Mouse (Mus musculus): ENCODE results near the gene Olfr1415. TPM values are rescaled to one million over a fixed set of nuclear protein-coding genes. Genes with fewer than 3 reads are reported as not detected.

Gene Olfr1415
- total and polyA plus RNA-seq, 3 experiments, result not detected

DNA sequence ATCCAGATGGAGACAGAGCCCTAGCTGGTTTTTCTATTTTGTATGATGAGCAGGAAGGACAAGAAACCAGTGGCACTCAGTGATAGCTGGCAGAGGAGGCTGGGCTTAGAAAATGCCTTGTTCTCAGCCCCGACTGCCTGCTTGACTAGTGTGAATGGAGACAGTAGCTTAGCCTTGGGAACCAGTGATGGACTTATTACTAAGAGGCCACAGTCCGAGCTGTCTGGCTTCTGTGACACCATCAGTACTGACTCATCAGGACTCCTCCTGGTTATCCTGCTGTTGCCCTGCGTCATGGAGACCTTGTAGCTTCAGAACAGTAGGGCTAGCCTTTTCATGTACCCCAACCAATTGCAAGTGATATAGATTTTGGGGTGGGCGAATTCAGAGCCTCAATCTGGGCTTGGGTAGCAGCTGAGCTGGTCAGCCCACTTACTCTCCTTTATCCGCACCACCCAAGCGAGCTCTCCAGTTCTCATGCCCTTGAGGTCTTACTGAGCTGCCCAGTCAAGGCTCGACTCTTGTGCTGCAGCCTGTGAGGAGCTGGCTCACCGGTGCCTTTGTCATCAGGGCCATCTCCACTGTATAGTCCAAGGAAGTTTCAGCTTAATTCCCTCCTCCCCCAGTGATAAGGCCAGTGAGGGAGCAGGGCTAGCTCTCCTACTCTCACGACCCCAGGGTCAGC, 55.7 kb downstream of the Olfr1415 start:
- Histone ChIP-seq H3K4me2 (ENCODE audit: insufficient read depth, low read depth, poor library complexity, severe bottlenecking) (no peak overlapping the region), H3K27ac (ENCODE audit: insufficient read depth, low read depth) (no peak overlapping the region), H3K9me3 (replicated peaks; ENCODE audit: low read length) (no peaks in the 10 kb centered on the region), H3K79me2 (replicated peaks; ENCODE audit: control insufficient read depth, extremely low read depth, insufficient read depth, poor library complexity, severe bottlenecking) (no peaks in the 10 kb centered on the region), H3K4me3 (replicated peaks in 1 of 3; ENCODE audit: low read depth in 2 of 3, low read length in 2 of 3, poor library complexity in 1 of 3) (no peak overlapping the region), H3K36me3 (replicated peaks in 1 of 2; ENCODE audit: control insufficient read depth in 1 of 2, insufficient read depth in 1 of 2, low read length in 1 of 2) (peaks cover 46 to 71% of the 10 kb centered on the region in 2 experiments), H3K4me1 (ENCODE audit: control insufficient read depth in 1 of 2, insufficient read depth in 2 of 2) (no peaks in the 10 kb centered on the region), H3K9ac (ENCODE audit: insufficient read depth, low read depth) (no peak overlapping the region), H3K27me3 (replicated peaks) (no peaks in the 10 kb centered on the region)
- no peak for DNase-seq (ENCODE audit: extremely low read depth)
- dilution Hi-C loops (cut with MboI; ENCODE audit: extremely low pct_ligation_motif_present, extremely low pct_unique_long_range_greater_than_20kb, low sequenced_read_pairs), result no loop called here
- in situ Hi-C loops (cut with MboI; ENCODE audit: low pct_ligation_motif_present, low pct_unique_long_range_greater_than_20kb, low sequenced_read_pairs), result no loop called here
- TF ChIP-seq PAX5 (IDR thresholded peaks at IDR 0.05; ENCODE audit: low read length), result no peak
- no peak for TF ChIP-seq CHD2 (IDR thresholded peaks at IDR 0.05; ENCODE audit: low read length)
- TF ChIP-seq POLR2AphosphoS2 (IDR thresholded peaks at IDR 0.05; ENCODE audit: low read depth, low read length), result no peak
- TF ChIP-seq USF2 (conservative IDR thresholded peaks at IDR 0.05; ENCODE audit: low read depth, low read length), result no peak
- no peak for TF ChIP-seq UBTF (IDR thresholded peaks at IDR 0.05; ENCODE audit: low read depth, low read length)
- no peak for TF ChIP-seq MAZ (IDR thresholded peaks at IDR 0.05; ENCODE audit: low read depth, low read length)
- TF ChIP-seq TCF12 (IDR thresholded peaks at IDR 0.05; ENCODE audit: low read depth, low read length), result no peak
- no peak for TF ChIP-seq BHLHE40 (IDR thresholded peaks at IDR 0.05; ENCODE audit: low read depth, low read length)
- no peak for TF ChIP-seq JUN (IDR thresholded peaks at IDR 0.05; ENCODE audit: insufficient read depth, low read depth, low read length)
- no peak for TF ChIP-seq HCFC1 (IDR thresholded peaks at IDR 0.05; ENCODE audit: low read depth, low read length)
- no peak for TF ChIP-seq E2F4 (IDR thresholded peaks at IDR 0.05; ENCODE audit: insufficient replicate concordance, low read depth, low read length)
- TF ChIP-seq IRF4 (IDR thresholded peaks at IDR 0.05; ENCODE audit: low read depth, low read length), result no peak
- no peak for TF ChIP-seq MAFK (IDR thresholded peaks at IDR 0.05; ENCODE audit: insufficient replicate concordance, low read length)
- TF ChIP-seq ETS1 (conservative IDR thresholded peaks at IDR 0.05; ENCODE audit: low read depth, low read length), result no peak
- TF ChIP-seq NRF1 (IDR thresholded peaks at IDR 0.05; ENCODE audit: low read depth, low read length), result no peak
- no peak for TF ChIP-seq MXI1 (IDR thresholded peaks at IDR 0.05; ENCODE audit: low read depth, low read length)
- no peak for TF ChIP-seq ELF1 (IDR thresholded peaks at IDR 0.05; ENCODE audit: low read depth, low read length)

Other genes with a start within 250 kb of the Olfr1415 start
- 103 and 111 TPM in 2 replicates for gene Ndufa10, start 22.2 kb downstream of the Olfr1415 start, total RNA-seq (2012; rRNA removed)
- 139 and 142 TPM in 2 replicates for gene Ndufa10, start 22.2 kb downstream of the Olfr1415 start, total RNA-seq (2014; rRNA removed)
- 230 and 296 TPM in 2 replicates for gene Ndufa10, start 22.2 kb downstream of the Olfr1415 start, polyA plus RNA-seq (2012; ENCODE audit: insufficient read length, low read depth)
- gene Olfr1416, start 11.0 kb downstream of the Olfr1415 start, total RNA-seq (2012; rRNA removed), result not detected in 2 replicates
- not detected in 2 replicates for gene Olfr1416, start 11.0 kb downstream of the Olfr1415 start, total RNA-seq (2014; rRNA removed)
- not detected in 2 replicates for gene Olfr1416, start 11.0 kb downstream of the Olfr1415 start, polyA plus RNA-seq (2012; ENCODE audit: insufficient read length, low read depth)
- 0.25 TPM in 2 replicates for gene Olfr1414, start 22.6 kb upstream of the Olfr1415 start, total RNA-seq (2012; rRNA removed)
- 0.20 TPM in 1 of 2 replicates, not detected in the other for gene Olfr1414, start 22.6 kb upstream of the Olfr1415 start, total RNA-seq (2014; rRNA removed)
- gene Olfr1414, start 22.6 kb upstream of the Olfr1415 start, polyA plus RNA-seq (2012; ENCODE audit: insufficient read length, low read depth), result not detected in 2 replicates
- not detected in 2 replicates for gene Olfr1413, start 75.2 kb upstream of the Olfr1415 start, total RNA-seq (2012; rRNA removed)
- gene Olfr1413, start 75.2 kb upstream of the Olfr1415 start, total RNA-seq (2014; rRNA removed), result not detected in 2 replicates
- gene Olfr1413, start 75.2 kb upstream of the Olfr1415 start, polyA plus RNA-seq (2012; ENCODE audit: insufficient read length, low read depth), result not detected in 2 replicates
- not detected in 2 replicates for gene Olfr1412, start 89.7 kb upstream of the Olfr1415 start, total RNA-seq (2012; rRNA removed)
- not detected in 2 replicates for gene Olfr1412, start 89.7 kb upstream of the Olfr1415 start, total RNA-seq (2014; rRNA removed)
- not detected in 2 replicates for gene Olfr1412, start 89.7 kb upstream of the Olfr1415 start, polyA plus RNA-seq (2012; ENCODE audit: insufficient read length, low read depth)
- gene Olfr1411, start 98.3 kb upstream of the Olfr1415 start, total RNA-seq (2012; rRNA removed), result not detected in 2 replicates
- gene Olfr1411, start 98.3 kb upstream of the Olfr1415 start, total RNA-seq (2014; rRNA removed), result not detected in 2 replicates
- gene Olfr1411, start 98.3 kb upstream of the Olfr1415 start, polyA plus RNA-seq (2012; ENCODE audit: insufficient read length, low read depth), result not detected in 2 replicates
- gene Olfr1410, start 109.7 kb upstream of the Olfr1415 start, total RNA-seq (2012; rRNA removed), result 0.08 TPM in 2 replicates
- not detected in 2 replicates for gene Olfr1410, start 109.7 kb upstream of the Olfr1415 start, total RNA-seq (2014; rRNA removed)
- not detected in 2 replicates for gene Olfr1410, start 109.7 kb upstream of the Olfr1415 start, polyA plus RNA-seq (2012; ENCODE audit: insufficient read length, low read depth)
- gene Olfr12, start 121.7 kb upstream of the Olfr1415 start, total RNA-seq (2012; rRNA removed), result 0.08 TPM in 1 of 2 replicates, not detected in the other
- gene Olfr12, start 121.7 kb upstream of the Olfr1415 start, total RNA-seq (2014; rRNA removed), result not detected in 2 replicates
- not detected in 2 replicates for gene Olfr12, start 121.7 kb upstream of the Olfr1415 start, polyA plus RNA-seq (2012; ENCODE audit: insufficient read length, low read depth)
- 209 and 220 TPM in 2 replicates for gene Cops9, start 145.9 kb upstream of the Olfr1415 start, total RNA-seq (2012; rRNA removed)
- 169 and 185 TPM in 2 replicates for gene Cops9, start 145.9 kb upstream of the Olfr1415 start, total RNA-seq (2014; rRNA removed)
- gene Cops9, start 145.9 kb upstream of the Olfr1415 start, polyA plus RNA-seq (2012; ENCODE audit: insufficient read length, low read depth), result 168 and 182 TPM in 2 replicates
- gene Otos, start 152.7 kb upstream of the Olfr1415 start, total RNA-seq (2012; rRNA removed), result not detected in 2 replicates
- gene Otos, start 152.7 kb upstream of the Olfr1415 start, total RNA-seq (2014; rRNA removed), result not detected in 2 replicates
- 0.24 TPM in 1 of 2 replicates, not detected in the other for gene Otos, start 152.7 kb upstream of the Olfr1415 start, polyA plus RNA-seq (2012; ENCODE audit: insufficient read length, low read depth)